Mouse (Mus musculus): ENCODE data around the gene Hist1h4d. TPM values are rescaled to one million over a fixed set of nuclear protein-coding genes. Genes with fewer than 3 reads are reported as not detected.

Gene Hist1h4d
- total RNA-seq, 2 experiments from 2014 or later, result 125 to 153 TPM

Small RNA genes lying within 50 kb of the gene (microRNA-seq; reads per million reads assigned to microRNA genes)
- gene Gm44297 (ENCODE audit: borderline number of aligned reads in 2 of 2) (0 reads per million in 2 experiments), gene Gm44359 (ENCODE audit: borderline number of aligned reads in 2 of 2) (0 reads per million in 2 experiments), gene Gm44394 (ENCODE audit: borderline number of aligned reads in 2 of 2) (0 reads per million in 2 experiments)

Other genes with a start within 250 kb of the Hist1h4d start
- 10 to 100 TPM; 15.0 to 18.5 TPM for gene Zfp322a, start 212.4 kb upstream of the Hist1h4d start, total RNA-seq (2021)
- gene Abt1, start 157.7 kb upstream of the Hist1h4d start, total RNA-seq (2021), result 1 to 10 TPM; 7.9 to 8.4 TPM
- under 1 TPM in 1 of 2 experiments, not detected in 1; 0.10 TPM for gene Btn1a1, start 115.7 kb upstream of the Hist1h4d start, total RNA-seq (2021)
- not detected for gene Btn2a2, start 92.7 kb upstream of the Hist1h4d start, total RNA-seq (2021)
- 100 to 1,000 TPM; 400 to 445 TPM for gene Hist1h4h, start 50.5 kb upstream of the Hist1h4d start, total RNA-seq (2021)
- 10 to 100 TPM in 1 of 2 experiments, 1 to 10 TPM in 1; 8.5 to 12.6 TPM for gene Hist1h2af, start 47.7 kb upstream of the Hist1h4d start, total RNA-seq (2021)
- gene Hist1h3g, start 46.2 kb upstream of the Hist1h4d start, total RNA-seq (2021), result 1 to 10 TPM; 3.8 to 4.7 TPM
- gene Hist1h2bh, start 38.2 kb upstream of the Hist1h4d start, total RNA-seq (2021), result 1 to 10 TPM; 1.8 to 2.2 TPM
- gene Hist1h3f, start 37.5 kb upstream of the Hist1h4d start, total RNA-seq (2021), result 10 to 100 TPM; 12.6 to 12.7 TPM
- gene Hist1h4f, start 29.9 kb upstream of the Hist1h4d start, total RNA-seq (2021), result 10 to 100 TPM; 32.5 to 41.1 TPM
- 1 to 10 TPM; 1.5 to 1.6 TPM for gene Hist1h1d, start 28.3 kb upstream of the Hist1h4d start, total RNA-seq (2021)
- gene Hist1h3e, start 19.2 kb upstream of the Hist1h4d start, total RNA-seq (2021), result 10 to 100 TPM; 31.7 to 35.9 TPM
- 1 to 10 TPM; 2.9 to 3.8 TPM for gene Hist1h2ae, start 10.4 kb upstream of the Hist1h4d start, total RNA-seq (2021)
- 10 to 100 TPM; 54.4 to 56.8 TPM for gene Hist1h2bg, start 10.2 kb upstream of the Hist1h4d start, total RNA-seq (2021)
- 10 to 100 TPM; 15.9 to 21.9 TPM for gene Hist1h2bf, start 7.4 kb upstream of the Hist1h4d start, total RNA-seq (2021)
- 1 to 10 TPM; 5.6 to 6.1 TPM for gene Hist1h2ad, start 7.2 kb upstream of the Hist1h4d start, total RNA-seq (2021)
- gene Hist1h3d, start 5.8 kb upstream of the Hist1h4d start, total RNA-seq (2021), result 1 to 10 TPM; 3.2 to 3.9 TPM
- 10 to 100 TPM in 1 of 2 experiments, 1 to 10 TPM in 1; 9.3 to 13.3 TPM for gene Hist1h2be, start 39.5 kb downstream of the Hist1h4d start, total RNA-seq (2021)
- gene Hist1h1e, start 41.0 kb downstream of the Hist1h4d start, total RNA-seq (2021), result 10 to 100 TPM; 33.6 to 39.8 TPM
- 1 to 10 TPM; 2.0 to 2.2 TPM for gene Hist1h2ac, start 102.3 kb downstream of the Hist1h4d start, total RNA-seq (2021)
- gene Hist1h2bc, start 102.6 kb downstream of the Hist1h4d start, total RNA-seq (2021), result 100 to 1,000 TPM; 115 to 172 TPM
- gene Hist1h1t, start 114.2 kb downstream of the Hist1h4d start, total RNA-seq (2021), result not detected
- 10 to 100 TPM; 79.0 to 94.6 TPM for gene Hist1h4c, start 116.9 kb downstream of the Hist1h4d start, total RNA-seq (2021)
- 10 to 100 TPM; 33.3 to 45.6 TPM for gene Hfe, start 129.3 kb downstream of the Hist1h4d start, total RNA-seq (2021)
- 100 to 1,000 TPM; 157 to 187 TPM for gene Hist1h1c, start 157.2 kb downstream of the Hist1h4d start, total RNA-seq (2021)
- gene Hist1h3c, start 164.0 kb downstream of the Hist1h4d start, total RNA-seq (2021), result 1 to 10 TPM; 4.6 to 5.4 TPM
- 10 to 100 TPM; 16.2 to 17.9 TPM for gene Hist1h2bb, start 165.1 kb downstream of the Hist1h4d start, total RNA-seq (2021)
- 10 to 100 TPM; 19.4 to 19.5 TPM for gene Hist1h2ab, start 169.5 kb downstream of the Hist1h4d start, total RNA-seq (2021)
- gene Hist1h3b, start 170.7 kb downstream of the Hist1h4d start, total RNA-seq (2021), result 10 to 100 TPM; 16.4 to 23.4 TPM
- 10 to 100 TPM; 61.2 to 90.4 TPM for gene Hist1h4b, start 175.4 kb downstream of the Hist1h4d start, total RNA-seq (2021)
- 10 to 100 TPM; 21.6 to 23.4 TPM for gene Hist1h4a, start 179.6 kb downstream of the Hist1h4d start, total RNA-seq (2021)
- gene Hist1h3a, start 180.8 kb downstream of the Hist1h4d start, total RNA-seq (2021), result 10 to 100 TPM; 18.1 to 28.1 TPM
- gene Hist1h1a, start 182.1 kb downstream of the Hist1h4d start, total RNA-seq (2021), result 10 to 100 TPM in 1 of 2 experiments, 1 to 10 TPM in 1; 7.1 to 14.2 TPM
- gene Trim38, start 188.3 kb downstream of the Hist1h4d start, total RNA-seq (2021), result not detected
- gene Slc17a2, start 225.4 kb downstream of the Hist1h4d start, total RNA-seq (2021), result not detected